Mouse (Mus musculus) hindbrain, embryonic 16.5 days (tissue): ENCODE results near the gene Sh3gl2. TPM values are rescaled to one million over a fixed set of nuclear protein-coding genes. Genes with fewer than 3 reads are reported as not detected.

ENCODE experiments used
- ATAC-seq: fragments of 200-750 bp; cut with Nextera tagmentation; 2 replicates; pipeline ENCODE4 v1.8.0; 2017; ENCODE audit warnings: moderate TSS enrichment, moderate library complexity
- H3K27ac ChIP-seq: fragments of 300-500 bp; sonication (generic); 2 replicates; pipeline ENCODE4 v1.5.1; 2014; ENCODE audit warnings: low read depth, mild to moderate bottlenecking, control low read depth, low read length, moderate library complexity
- H3K27me3 ChIP-seq: fragments of 300-500 bp; sonication (generic); replicated peaks from 2 replicates; pipeline ENCODE4 v1.6.1; 2014; ENCODE audit warnings: low read length; ENCODE audit not compliant: control insufficient read depth, insufficient read depth
- H3K36me3 ChIP-seq: fragments of 300-500 bp; sonication (generic); 2 replicates; pipeline ENCODE4 v1.6.1; 2014; ENCODE audit warnings: mild to moderate bottlenecking, low read length, moderate library complexity, mixed read lengths; ENCODE audit not compliant: control insufficient read depth, insufficient read depth
- H3K4me1 ChIP-seq: fragments of 300-500 bp; sonication (generic); 2 replicates; pipeline ENCODE4 v1.6.1; 2014; ENCODE audit warnings: low read depth, low read length; ENCODE audit not compliant: control insufficient read depth, insufficient read depth
- H3K4me2 ChIP-seq: fragments of 300-500 bp; sonication (generic); 2 replicates; pipeline ENCODE4 v1.6.1; 2014; ENCODE audit warnings: mild to moderate bottlenecking, low read length, control low read depth, moderate library complexity
- H3K4me3 ChIP-seq: fragments of 300-500 bp; sonication (generic); 2 replicates; pipeline ENCODE4 v1.5.1; 2014; ENCODE audit warnings: mild to moderate bottlenecking, low read length, control low read depth, moderate library complexity
- H3K9ac ChIP-seq: fragments of 300-500 bp; sonication (generic); 2 replicates; pipeline ENCODE4 v1.6.1; 2014; ENCODE audit warnings: low read depth, mild to moderate bottlenecking, control low read depth, low read length, moderate library complexity
- H3K9me3 ChIP-seq: fragments of 300-500 bp; sonication (generic); 2 replicates; pipeline ENCODE4 v1.6.1; 2014; ENCODE audit warnings: mild to moderate bottlenecking, low read length, moderate library complexity; ENCODE audit not compliant: control insufficient read depth
- WGBS: fragments of 180-500 bp; shearing (Covaris S2); extraction: QIAGEN DNeasy Blood & Tissue Kit; methylation state at CpG from one replicate; pipeline ENCODE4 v1.1.7; 2014; 5-methylcytosine and 5-hydroxymethylcytosine counted together
- polyA plus RNA-seq: library from polyadenylated mRNA; unstranded; fragments of >200 nt; fragmentation: Nextera tagmentation; extraction: Ambion mirVana; gene quantifications from 2 replicates; pipeline ENCODE4 v1.2.1, GENCODE M21; 2015

The Sh3gl2 gene
- polyA plus RNA-seq, 1 experiment from 2014 or later, result 138 TPM

- H3K4me2 ChIP-seq, result no peak overlapping the region
- no peak for ATAC-seq
- H3K4me3 ChIP-seq, result no peak overlapping the region
- no peak overlapping the region for H3K9ac ChIP-seq
- no peaks in the 10 kb centered on the region for H3K27me3 ChIP-seq
- no peaks in the 10 kb centered on the region for H3K4me1 ChIP-seq
- H3K9me3 ChIP-seq, result no peaks in the 10 kb centered on the region
- no peak overlapping the region for H3K27ac ChIP-seq
- 67% methylated on average over 1 of the region's 1 CpGs for WGBS
- H3K36me3 ChIP-seq, result no peaks in the 10 kb centered on the region
Observed at GRCm38 (mm10) chr4:85529852-85530251, 324.9 kb downstream of the Sh3gl2 start.

- Histone ChIP-seq H3K4me1 (no peaks in the 10 kb centered on the region), H3K4me3 (no peak overlapping the region), H3K4me2 (no peak overlapping the region), H3K36me3 (no peaks in the 10 kb centered on the region), H3K9ac (no peak overlapping the region), H3K27ac (no peak overlapping the region), H3K9me3 (no peaks in the 10 kb centered on the region), H3K27me3 (no peaks in the 10 kb centered on the region)
- WGBS, result 85% methylated on average over 5 of the region's 5 CpGs
- no peak for ATAC-seq
Observed at GRCm38 (mm10) chr4:85539677-85540076, 334.8 kb downstream of the Sh3gl2 start.

- H3K4me3 ChIP-seq, result no peak overlapping the region
- no peaks in the 10 kb centered on the region for H3K36me3 ChIP-seq
- no peak for ATAC-seq
- no peaks in the 10 kb centered on the region for H3K27me3 ChIP-seq
- H3K9me3 ChIP-seq, result no peaks in the 10 kb centered on the region
- H3K27ac ChIP-seq, result no peak overlapping the region
- no peak overlapping the region for H3K4me2 ChIP-seq
- 80% methylated on average over 4 of the region's 4 CpGs for WGBS
- H3K9ac ChIP-seq, result no peak overlapping the region
- no peaks in the 10 kb centered on the region for H3K4me1 ChIP-seq
Observed at GRCm38 (mm10) chr4:85543221-85543620, 338.3 kb downstream of the Sh3gl2 start.

- Histone ChIP-seq H3K4me3 (no peak overlapping the region), H3K4me2 (no peak overlapping the region), H3K27me3 (no peaks in the 10 kb centered on the region), H3K36me3 (no peaks in the 10 kb centered on the region), H3K9ac (no peak overlapping the region), H3K4me1 (no peaks in the 10 kb centered on the region), H3K9me3 (no peaks in the 10 kb centered on the region), H3K27ac (no peak overlapping the region)
- no peak for ATAC-seq
- WGBS, result 72% methylated on average over 3 of the region's 3 CpGs
Observed at GRCm38 (mm10) chr4:85554696-85555095, 349.8 kb downstream of the Sh3gl2 start.

GRCm38 (mm10) chr4:85559753-85560152 is 354.8 kb downstream of the Sh3gl2 start:
- H3K4me2 ChIP-seq, result no peak overlapping the region
- H3K36me3 ChIP-seq, result no peaks in the 10 kb centered on the region
- H3K9me3 ChIP-seq, result no peaks in the 10 kb centered on the region
- no peak overlapping the region for H3K9ac ChIP-seq
- no peaks in the 10 kb centered on the region for H3K4me1 ChIP-seq
- H3K27ac ChIP-seq, result no peak overlapping the region
- no peaks in the 10 kb centered on the region for H3K27me3 ChIP-seq
- WGBS, result 82% methylated on average over 6 of the region's 6 CpGs
- no peak for ATAC-seq
- no peak overlapping the region for H3K4me3 ChIP-seq

- Histone ChIP-seq H3K9ac (no peak overlapping the region), H3K36me3 (no peaks in the 10 kb centered on the region), H3K4me3 (no peak overlapping the region), H3K27me3 (no peaks in the 10 kb centered on the region), H3K4me2 (no peak overlapping the region), H3K9me3 (no peaks in the 10 kb centered on the region), H3K4me1 (no peaks in the 10 kb centered on the region), H3K27ac (no peak overlapping the region)
- WGBS, result 85% methylated on average over 2 of the region's 2 CpGs
- ATAC-seq, result no peak
Observed at GRCm38 (mm10) chr4:85585426-85585825, 380.5 kb downstream of the Sh3gl2 start.

- Histone ChIP-seq H3K9ac (no peak overlapping the region), H3K27me3 (no peaks in the 10 kb centered on the region), H3K9me3 (no peaks in the 10 kb centered on the region), H3K4me3 (no peak overlapping the region), H3K4me1 (no peaks in the 10 kb centered on the region), H3K27ac (no peak overlapping the region), H3K36me3 (no peaks in the 10 kb centered on the region), H3K4me2 (no peak overlapping the region)
- ATAC-seq, result no peak
- 88% methylated on average over 4 of the region's 4 CpGs for WGBS
Observed at GRCm38 (mm10) chr4:85588928-85589327, 384.0 kb downstream of the Sh3gl2 start.

GRCm38 (mm10) chr4:85591037-85591436 is 386.1 kb downstream of the Sh3gl2 start:
- WGBS, result 76% methylated on average over 7 of the region's 7 CpGs
- H3K4me3 ChIP-seq, result no peak overlapping the region
- ATAC-seq, result no peak
- no peak overlapping the region for H3K27ac ChIP-seq
- H3K27me3 ChIP-seq, result no peaks in the 10 kb centered on the region
- H3K9ac ChIP-seq, result no peak overlapping the region
- H3K36me3 ChIP-seq, result no peaks in the 10 kb centered on the region
- H3K4me2 ChIP-seq, result no peak overlapping the region
- no peaks in the 10 kb centered on the region for H3K9me3 ChIP-seq
- no peaks in the 10 kb centered on the region for H3K4me1 ChIP-seq

GRCm38 (mm10) chr4:85594159-85594558 is 389.2 kb downstream of the Sh3gl2 start:
- no peak overlapping the region for H3K4me2 ChIP-seq
- no peaks in the 10 kb centered on the region for H3K36me3 ChIP-seq
- H3K9me3 ChIP-seq, result no peaks in the 10 kb centered on the region
- no peak overlapping the region for H3K27ac ChIP-seq
- no peak overlapping the region for H3K4me3 ChIP-seq
- no peaks in the 10 kb centered on the region for H3K4me1 ChIP-seq
- ATAC-seq, result no peak
- no peaks in the 10 kb centered on the region for H3K27me3 ChIP-seq
- H3K9ac ChIP-seq, result no peak overlapping the region

- no peak for ATAC-seq
- Histone ChIP-seq H3K9me3 (no peaks in the 10 kb centered on the region), H3K27me3 (no peaks in the 10 kb centered on the region), H3K4me2 (no peak overlapping the region), H3K36me3 (no peaks in the 10 kb centered on the region), H3K9ac (no peak overlapping the region), H3K4me3 (no peak overlapping the region), H3K4me1 (no peaks in the 10 kb centered on the region), H3K27ac (no peak overlapping the region)
- 75% methylated on average over 3 of the region's 3 CpGs for WGBS
Observed at GRCm38 (mm10) chr4:85613331-85613730, 408.4 kb downstream of the Sh3gl2 start.
